ENCODE assay signal across 8 mouse cellular contexts in the genomic region with DNA sequence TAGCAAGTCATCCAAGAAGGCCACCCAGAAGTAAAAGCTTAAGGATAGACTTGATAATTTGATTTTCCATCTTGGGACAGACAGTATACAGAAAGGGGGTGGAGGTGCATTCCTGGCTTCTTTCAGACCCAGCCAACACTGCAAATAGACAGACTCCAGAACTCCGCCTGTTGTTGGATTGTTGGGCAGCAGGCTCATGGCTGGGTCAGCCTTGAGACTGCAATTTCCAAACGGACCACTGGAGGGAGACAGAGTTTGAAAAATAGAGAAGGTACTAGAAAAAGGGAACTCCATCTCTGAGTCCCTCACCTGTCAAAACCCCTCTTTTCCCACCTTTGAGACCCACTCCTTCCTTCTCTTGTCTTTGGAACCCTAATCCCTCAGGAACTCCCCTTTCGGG. TPM values are rescaled to one million over a fixed set of nuclear protein-coding genes. Genes with fewer than 3 reads are reported as not detected.
DNase-seq lines count a peak whose midpoint lies in the region; ATAC-seq and TF ChIP-seq lines count a peak whose summit lies in the region.

No protein-coding gene starts in this region.

- WGBS in heart, postnatal 0 days = 28% methylated on average over 3 of the region's 3 CpGs
- 35% methylated on average over 3 of the region's 3 CpGs for WGBS in limb, embryonic 10.5 days

- H3K9me3 ChIP-seq in heart, postnatal 0 days (replicated peaks; ENCODE audit: control insufficient read depth, low read length) = no peaks in the 10 kb centered on the region
- H3K9me3 ChIP-seq in limb, embryonic 10.5 days (replicated peaks) = no peaks in the 10 kb centered on the region

- no peak overlapping the region for H3K9ac ChIP-seq in heart, postnatal 0 days (replicated peaks; ENCODE audit: low read depth, low read length)

- H3K4me1 ChIP-seq in heart, postnatal 0 days (ENCODE audit: control insufficient read depth, insufficient read depth) = no peaks in the 10 kb centered on the region
- H3K4me1 ChIP-seq in limb, embryonic 10.5 days = peaks cover under 1% of the 10 kb centered on the region

- H3K27me3 ChIP-seq in heart, postnatal 0 days (ENCODE audit: control insufficient read depth, insufficient read depth, low read length) = no peaks in the 10 kb centered on the region; the same call in 1 of the 2 replicates
- peaks cover 100% of the 10 kb centered on the region for H3K27me3 ChIP-seq in limb, embryonic 10.5 days (ENCODE audit: low read depth, poor library complexity, severe bottlenecking)

- H3K27ac ChIP-seq in heart, postnatal 0 days (ENCODE audit: low read depth) = no peak overlapping the region
- no peak overlapping the region for H3K27ac ChIP-seq in limb, embryonic 10.5 days

- no peak for TF ChIP-seq EP300 in heart, postnatal 0 days (IDR thresholded peaks at IDR 0.05; ENCODE audit: low read depth)

- no peak overlapping the region for H3K4me2 ChIP-seq in heart, postnatal 0 days (ENCODE audit: low read depth, low read length)

- H3K36me3 ChIP-seq in heart, postnatal 0 days (replicated peaks; ENCODE audit: control insufficient read depth, insufficient read depth, low read length) = no peaks in the 10 kb centered on the region
- H3K36me3 ChIP-seq in limb, embryonic 10.5 days = no peaks in the 10 kb centered on the region

- no peak for ATAC-seq in heart, postnatal 0 days (ENCODE audit: insufficient read depth, low read depth)

- TF ChIP-seq CTCF in heart, postnatal 0 days (IDR thresholded peaks at IDR 0.05; ENCODE audit: low read depth) = peak; percentile 74

- peak; percentile 71 for DNase-seq in layer of hippocampus, adult 11-12 months (ENCODE audit: low spot score)
- no peak for DNase-seq in layer of hippocampus, adult 9-11 months
- peak; percentile 37 for DNase-seq in MN1 (ENCODE audit: low spot score)
- DNase-seq in cerebellum, postnatal 14 days = peak; percentile 83 to 90
- peak; percentile 8 for DNase-seq in heart, postnatal 0 days (ENCODE audit: low spot score)
- DNase-seq in limb, embryonic 10.5 days (ENCODE audit: low spot score) = peak; percentile 68
- DNase-seq in naive thymus-derived CD4-positive, alpha-beta T cell, adult 2 months (ENCODE audit: low read depth) = peak; percentile 70
- peak; percentile 45 to 80 for DNase-seq in urinary bladder, postnatal 4 days (ENCODE audit: low spot score in 2 of 2)

- H3K4me3 ChIP-seq in heart, postnatal 0 days (ENCODE audit: low read depth, low read length) = no peak overlapping the region
- no peak overlapping the region for H3K4me3 ChIP-seq in limb, embryonic 10.5 days

RNA-seq across cellular contexts. Expression of a gene that starts 5.9 kb away (rescaled TPM):
- 20.6 and 25.2 TPM in 2 replicates for total RNA-seq in heart, postnatal 0 days (2014; rRNA removed; ENCODE audit: low replicate concordance)
- 12.5 and 12.6 TPM in 2 replicates for polyA plus RNA-seq in heart, postnatal 0 days (2015; fragmentation: Nextera tagmentation; extraction: Ambion mirVana)
- polyA plus RNA-seq in limb, embryonic 10.5 days (2016; fragmentation: Nextera tagmentation; extraction: Ambion mirVana) = 42.9 and 54.1 TPM in 2 replicates
